ENCODE assay signal across 14 mouse cellular contexts in genomic region chr15:89175411-89176155, GRCm38 (mm10). TPM values are rescaled to one million over a fixed set of nuclear protein-coding genes. Genes with fewer than 3 reads are reported as not detected.
DNase-seq lines count a peak whose midpoint lies in the region; ATAC-seq and TF ChIP-seq lines count a peak whose summit lies in the region.
"Had no signal": no experiment of that assay in that cellular context is flagged by ENCODE, and none has a peak within 500 bp of the region (broad histone marks: within the 10 kb centered on the region; RNA-seq: fewer than 3 reads in every experiment).

No protein-coding gene starts in this region.

- no peaks in the 10 kb centered on the region for H3K9me3 ChIP-seq in forebrain, embryonic 12.5 days
- H3K9me3 ChIP-seq in forebrain, postnatal 0 days (ENCODE audit: low read length), result no peaks in the 10 kb centered on the region
- no peaks in the 10 kb centered on the region for H3K9me3 ChIP-seq in intestine, postnatal 0 days (ENCODE audit: control insufficient read depth)
- H3K9me3 ChIP-seq: megakaryocyte, embryonic 14.5 days; neural tube, embryonic 13.5 days had no signal

- 79% methylated on average over 13 of the region's 13 CpGs for WGBS in forebrain, embryonic 12.5 days
- 49% methylated on average over 13 of the region's 13 CpGs for WGBS in forebrain, postnatal 0 days
- 54% methylated on average over 13 of the region's 13 CpGs for WGBS in intestine, postnatal 0 days

- H3K4me1 ChIP-seq in forebrain, embryonic 12.5 days, result peaks cover 93% of the 10 kb centered on the region
- H3K4me1 ChIP-seq in forebrain, postnatal 0 days (ENCODE audit: insufficient read depth), result peaks cover 44% of the 10 kb centered on the region
- H3K4me1 ChIP-seq in intestine, postnatal 0 days (replicated peaks; ENCODE audit: control insufficient read depth, insufficient read depth, low read length), result peaks cover 41% of the 10 kb centered on the region

- H3K27ac ChIP-seq in forebrain, embryonic 12.5 days, result 0 out of 2 replicates have a peak overlapping the region, but pooled peaks have one; percentile 36
- no peak overlapping the region for H3K27ac ChIP-seq in forebrain, postnatal 0 days (ENCODE audit: low read depth, low read length)
- H3K27ac ChIP-seq in intestine, postnatal 0 days (ENCODE audit: low read depth, low read length), result peak overlapping the region; percentile 72; the same call in 1 of the 2 replicates
- H3K27ac ChIP-seq: neural tube, embryonic 13.5 days had no signal

- no peak for ATAC-seq in forebrain, embryonic 12.5 days (ENCODE audit: low FRiP score)
- ATAC-seq in forebrain, postnatal 0 days, result no peak
- ATAC-seq in intestine, postnatal 0 days, result no peak
- ATAC-seq: Patski had no signal

- peaks cover 6% of the 10 kb centered on the region; the same call in 1 of the 2 replicates for H3K36me3 ChIP-seq in forebrain, embryonic 12.5 days (replicated peaks)
- H3K36me3 ChIP-seq in forebrain, postnatal 0 days (ENCODE audit: insufficient read depth), result no peaks in the 10 kb centered on the region
- H3K36me3 ChIP-seq in intestine, postnatal 0 days (ENCODE audit: control insufficient read depth, insufficient read depth), result no peaks in the 10 kb centered on the region
- H3K36me3 ChIP-seq: neural tube, embryonic 13.5 days had no signal

- intact Hi-C loops in left cerebral cortex, postnatal 4 days (cut with DNase I), result no loop called here

- H3K4me2 ChIP-seq in forebrain, embryonic 12.5 days, result no peak overlapping the region
- H3K4me2 ChIP-seq in forebrain, postnatal 0 days (ENCODE audit: low read depth), result no peak overlapping the region
- H3K4me2 ChIP-seq in intestine, postnatal 0 days (replicated peaks; ENCODE audit: low read depth), result 0 out of 2 replicates have a peak overlapping the region, but pooled peaks have one; percentile 17

- H3K27me3 ChIP-seq in forebrain, embryonic 12.5 days, result no peaks in the 10 kb centered on the region
- H3K27me3 ChIP-seq in forebrain, postnatal 0 days (ENCODE audit: insufficient read depth, low read length), result no peaks in the 10 kb centered on the region
- no peaks in the 10 kb centered on the region for H3K27me3 ChIP-seq in intestine, postnatal 0 days (replicated peaks; ENCODE audit: control insufficient read depth, insufficient read depth, low read length)
- H3K27me3 ChIP-seq: neural tube, embryonic 13.5 days; Patski had no signal

- no peak overlapping the region for H3K9ac ChIP-seq in forebrain, embryonic 12.5 days
- H3K9ac ChIP-seq in forebrain, postnatal 0 days, result no peak overlapping the region
- H3K9ac ChIP-seq in intestine, postnatal 0 days (ENCODE audit: low read depth, low read length), result no peak overlapping the region

- no peak overlapping the region for H3K4me3 ChIP-seq in forebrain, embryonic 12.5 days (replicated peaks)
- no peak overlapping the region for H3K4me3 ChIP-seq in forebrain, postnatal 0 days (ENCODE audit: low read depth, low read length)
- no peak overlapping the region for H3K4me3 ChIP-seq in intestine, postnatal 0 days (ENCODE audit: low read depth, low read length)
- H3K4me3 ChIP-seq: megakaryocyte, embryonic 14.5 days; neural tube, embryonic 13.5 days had no signal

- DNase-seq in forebrain, postnatal 0 days, result no peak
- peak; percentile 6 for DNase-seq in left cerebral cortex, postnatal 4 days
- no peak for DNase-seq in left cerebral cortex, adult 8-10 months (ENCODE audit: low spot score in 2 of 2)
- DNase-seq in ES-CJ7 (ENCODE audit: low read depth, low spot score), result peak; percentile 48
- no peak for DNase-seq in spleen, adult 12 weeks (ENCODE audit: low spot score)
- DNase-seq in urinary bladder, postnatal 14 days (ENCODE audit: low spot score), result no peak
- DNase-seq: adrenal gland, adult 8-10 months; heart, postnatal 4 days; right cerebral cortex, postnatal 14 days had no signal

- no peak for TF ChIP-seq CTCF in forebrain, postnatal 0 days (IDR thresholded peaks at IDR 0.05; ENCODE audit: low read depth)
- no peak for TF ChIP-seq CTCF in intestine, postnatal 0 days (IDR thresholded peaks at IDR 0.05; ENCODE audit: low read depth)

RNA-seq across cellular contexts. Expression of gene Plxnb2, which starts 5.0 kb away (rescaled TPM):
- polyA plus RNA-seq in forebrain, embryonic 12.5 days (2016; fragmentation: Nextera tagmentation; extraction: Ambion mirVana), result 174 and 182 TPM in 2 replicates
- 126 and 138 TPM in 2 replicates for total RNA-seq in forebrain, postnatal 0 days (2014; rRNA removed)
- polyA plus RNA-seq in forebrain, postnatal 0 days (2015; fragmentation: Nextera tagmentation; extraction: Ambion mirVana), result 45.2 and 52.8 TPM in 2 replicates
- total RNA-seq in left cerebral cortex, postnatal 4 days (2021), result 100 to 1,000 TPM; 100 TPM
- total RNA-seq in left cerebral cortex, adult 8-10 months (2022), result 10 to 100 TPM; 42.6 to 60.9 (median 54.8) TPM
- 71.5 and 74.0 TPM in 2 replicates for polyA plus RNA-seq in intestine, postnatal 0 days (2015; fragmentation: Nextera tagmentation; extraction: Ambion mirVana)

RNA-seq across cellular contexts. Expression of gene Dennd6b, which starts 20.7 kb away (rescaled TPM):
- 38.8 and 44.0 TPM in 2 replicates for polyA plus RNA-seq in forebrain, embryonic 12.5 days (2016; fragmentation: Nextera tagmentation; extraction: Ambion mirVana)
- 73.7 and 89.6 TPM in 2 replicates for total RNA-seq in forebrain, postnatal 0 days (2014; rRNA removed)
- 43.4 and 53.3 TPM in 2 replicates for polyA plus RNA-seq in forebrain, postnatal 0 days (2015; fragmentation: Nextera tagmentation; extraction: Ambion mirVana)
- 10 to 100 TPM; 46.6 to 49.4 TPM for total RNA-seq in left cerebral cortex, postnatal 4 days (2021)
- total RNA-seq in left cerebral cortex, adult 8-10 months (2022), result 10 to 100 TPM; 46.2 to 59.3 (median 50.7) TPM
- 3.2 and 3.4 TPM in 2 replicates for polyA plus RNA-seq in intestine, postnatal 0 days (2015; fragmentation: Nextera tagmentation; extraction: Ambion mirVana)

RNA-seq across cellular contexts. Expression of gene Mapk11, which starts 26.2 kb away (rescaled TPM):
- 46.9 and 47.4 TPM in 2 replicates for polyA plus RNA-seq in forebrain, embryonic 12.5 days (2016; fragmentation: Nextera tagmentation; extraction: Ambion mirVana)
- total RNA-seq in forebrain, postnatal 0 days (2014; rRNA removed), result 35.2 and 35.8 TPM in 2 replicates
- polyA plus RNA-seq in forebrain, postnatal 0 days (2015; fragmentation: Nextera tagmentation; extraction: Ambion mirVana), result 16.2 and 21.3 TPM in 2 replicates
- total RNA-seq in left cerebral cortex, postnatal 4 days (2021), result 10 to 100 TPM; 34.4 to 36.6 TPM
- 10 to 100 TPM; 35.8 to 40.9 (median 39.4) TPM for total RNA-seq in left cerebral cortex, adult 8-10 months (2022)
- 1.6 and 1.9 TPM in 2 replicates for polyA plus RNA-seq in intestine, postnatal 0 days (2015; fragmentation: Nextera tagmentation; extraction: Ambion mirVana)

RNA-seq across cellular contexts. Expression of gene Mapk12, which starts 35.1 kb away (rescaled TPM):
- 14.2 and 16.7 TPM in 2 replicates for polyA plus RNA-seq in forebrain, embryonic 12.5 days (2016; fragmentation: Nextera tagmentation; extraction: Ambion mirVana)
- 1.8 and 3.4 TPM in 2 replicates for total RNA-seq in forebrain, postnatal 0 days (2014; rRNA removed)
- polyA plus RNA-seq in forebrain, postnatal 0 days (2015; fragmentation: Nextera tagmentation; extraction: Ambion mirVana), result 2.0 and 2.8 TPM in 2 replicates
- 1 to 10 TPM; 4.1 to 5.0 TPM for total RNA-seq in left cerebral cortex, postnatal 4 days (2021)
- total RNA-seq in left cerebral cortex, adult 8-10 months (2022), result 10 to 100 TPM in 2 of 4 experiments, 1 to 10 TPM in 2; 9.5 to 10.6 (median 10.1) TPM
- 2.3 and 2.7 TPM in 2 replicates for polyA plus RNA-seq in intestine, postnatal 0 days (2015; fragmentation: Nextera tagmentation; extraction: Ambion mirVana)

RNA-seq across cellular contexts. Expression of gene Ppp6r2, which starts 35.8 kb away (rescaled TPM):
- 47.1 and 57.2 TPM in 2 replicates for polyA plus RNA-seq in forebrain, embryonic 12.5 days (2016; fragmentation: Nextera tagmentation; extraction: Ambion mirVana)
- total RNA-seq in forebrain, postnatal 0 days (2014; rRNA removed), result 252 and 296 TPM in 2 replicates
- 70.0 and 77.2 TPM in 2 replicates for polyA plus RNA-seq in forebrain, postnatal 0 days (2015; fragmentation: Nextera tagmentation; extraction: Ambion mirVana)
- total RNA-seq in left cerebral cortex, postnatal 4 days (2021), result 100 to 1,000 TPM; 163 to 165 TPM
- 100 to 1,000 TPM; 150 to 165 (median 161) TPM for total RNA-seq in left cerebral cortex, adult 8-10 months (2022)
- polyA plus RNA-seq in intestine, postnatal 0 days (2015; fragmentation: Nextera tagmentation; extraction: Ambion mirVana), result 17.7 and 21.3 TPM in 2 replicates

Comparison
In these comparisons a context has a peak if more than half of its experiments do, and no peak if none do; other contexts are left out.
1. DNase-seq: peak in left cerebral cortex, postnatal 4 days (single experiment) and ES-CJ7 (single experiment); none in forebrain, postnatal 0 days (single experiment), left cerebral cortex, adult 8-10 months (0 of 2), spleen, adult 12 weeks (single experiment) and urinary bladder, postnatal 14 days (single experiment).